Mouse (Mus musculus): Measurements from ENCODE around the gene Plin5.

GRCm38 (mm10) chr17:56112743-56113142 lies 4.7 kb downstream of the Plin5 start:
- no peak for TF ChIP-seq GATA1 (IDR thresholded peaks at IDR 0.05; ENCODE audit: borderline replicate concordance, low read length)
- no peak for TF ChIP-seq FLI1 (IDR thresholded peaks at IDR 0.05; ENCODE audit: low read length)
